Mouse (Mus musculus) left cerebral cortex, adult 2 months (tissue): Measurements from ENCODE around the gene Atg2b. TPM values are rescaled to one million over a fixed set of nuclear protein-coding genes. Genes with fewer than 3 reads are reported as not detected.

ENCODE experiments used
- DNase-seq, 2 experiments: peaks; one replicate each; pipeline ENCODE4 v3.0.0; 2021 to 2022; ENCODE audit warnings: low spot score in 2 of 2, mixed read lengths in 1 of 2; ENCODE audit errors: extremely low spot score in 1 of 2
- H3K27ac ChIP-seq: fragments of 200-600 bp; 2 replicates; pipeline ENCODE4 v1.8.1; 2022
- H3K4me3 ChIP-seq: fragments of 200-600 bp; 2 replicates; pipeline ENCODE4 v1.8.1; 2022
- CTCF ChIP-seq: fragments of 200-600 bp; IDR thresholded peaks from 2 replicates; pipeline ENCODE4 v1.8.1; 2022; ENCODE audit warnings: antibody characterized with exemption, mild to moderate bottlenecking, moderate library complexity
- intact Hi-C: fragments of 180-260 bp; cut with DNase I; formaldehyde crosslinking; loops from one replicate; pipeline ENCODE4 v1.15.1; 2025
- long read RNA-seq, 2 experiments: library from polyadenylated mRNA; stranded (forward); transcript quantifications; one replicate each; pipeline ENCODE4 v2.0.0; 2021; ENCODE audit warnings: borderline mapping rate in 2 of 2
- total RNA-seq, 2 experiments: library from RNA; stranded (reverse); gene quantifications; 2 replicates each; pipeline ENCODE4 v1.2.3; 2021

Gene Atg2b
- total RNA-seq, result 10 to 100 TPM; 50.1 to 50.3 TPM
- long read RNA-seq, experiment 1, partial matches to known transcripts, result 6 of 29 reads
- long read RNA-seq, experiment 1, other reads (novel, unspliced or antisense), result 23 of 29 reads
- long read RNA-seq, experiment 2, full-length matches to known transcripts, result 2 of 20 reads
- long read RNA-seq, experiment 2, partial matches to known transcripts, result 2 of 20 reads
- long read RNA-seq, experiment 2, other reads (novel, unspliced or antisense), result 16 of 20 reads

GRCm38 (mm10) chr12:105685001-105685691, at the start of gene Atg2b:
TSS of gene Atg2b (minus strand) at chr12:105685211.
- no peak for TF ChIP-seq CTCF
- Histone ChIP-seq H3K4me3 (peak within 1 kb of the TSS; percentile 86), H3K27ac (peak within 1 kb of the TSS; percentile 96)
- peak; percentile 94 to 96 for DNase-seq
- intact Hi-C loops, result loop anchor here (2.0 to 5.0 kb wide), 2 partner anchors 37 to 100 kb away; partner anchors contain the start of gene Papola

DNA sequence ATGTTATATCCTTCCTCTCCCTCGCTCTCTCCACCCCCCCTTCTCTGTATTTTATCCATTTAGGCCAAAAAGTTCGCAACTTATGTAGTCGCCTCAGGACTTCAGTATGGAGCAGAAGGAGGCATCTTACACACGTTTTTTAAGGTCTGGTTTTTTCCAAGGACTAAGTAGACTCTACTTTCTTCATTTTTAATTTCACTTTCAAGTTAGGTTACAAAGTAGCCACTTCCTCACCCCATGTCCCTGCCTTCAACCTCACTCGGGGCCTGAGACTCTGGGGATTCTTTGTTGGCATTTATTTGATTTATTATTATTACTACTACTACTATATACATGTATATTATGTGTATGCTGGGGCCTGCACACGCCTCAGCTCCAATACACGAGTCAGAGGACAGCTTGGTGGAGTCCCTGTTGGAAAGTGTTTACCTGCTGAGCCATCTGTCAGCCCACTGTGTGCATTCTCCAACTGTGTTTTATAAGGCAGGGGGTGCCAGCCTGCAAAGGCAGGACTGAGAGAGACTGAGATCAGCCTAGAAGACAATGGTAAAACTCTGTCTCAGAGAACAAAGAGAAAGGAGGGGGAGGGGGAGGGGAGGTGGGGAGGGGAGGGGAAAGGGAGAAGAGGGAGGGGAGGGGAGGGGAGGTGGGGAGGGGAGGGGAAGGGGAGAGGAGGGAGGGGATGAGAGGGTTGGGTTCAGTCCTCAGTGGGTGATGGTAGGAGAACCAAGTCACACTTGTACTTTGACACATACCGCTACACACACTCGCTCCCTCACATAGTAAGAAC, 48.6 kb upstream of the Atg2b start:
- TF ChIP-seq CTCF, result no peak
- no peak overlapping the region for H3K4me3 ChIP-seq
- intact Hi-C loops, result no loop called here
- H3K27ac ChIP-seq, result no peak overlapping the region
- DNase-seq, result no peak

- H3K27ac ChIP-seq, result no peak overlapping the region
- H3K4me3 ChIP-seq, result no peak overlapping the region
- no peak for TF ChIP-seq CTCF
- no peak for DNase-seq
- intact Hi-C loops, result no loop called here
Measured at GRCm38 (mm10) chr12:105730851-105731460, 45.9 kb upstream of the Atg2b start.

DNA sequence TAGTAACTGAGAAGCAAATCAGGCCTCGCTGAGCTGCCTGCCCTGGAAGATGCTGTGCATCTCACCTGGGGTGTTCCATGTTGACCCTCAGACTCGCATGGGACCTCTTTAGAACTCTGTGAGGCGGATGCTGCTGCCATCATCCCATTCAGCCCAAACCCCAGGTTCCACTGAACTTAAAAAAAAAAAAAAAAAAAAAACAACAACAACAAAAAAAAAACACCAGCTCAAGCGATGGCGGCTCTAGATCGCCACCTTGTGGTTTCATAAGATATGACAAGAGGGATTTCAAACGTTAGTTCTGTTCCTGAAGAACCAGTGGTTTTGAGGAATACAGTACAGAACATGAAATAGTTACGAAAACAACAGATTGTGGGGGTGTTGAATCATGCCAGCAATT, 43.0 kb upstream of the Atg2b start:
- intact Hi-C loops, result no loop called here
- Histone ChIP-seq H3K4me3 (no peak overlapping the region), H3K27ac (no peak overlapping the region)
- TF ChIP-seq CTCF, result peak; percentile 82
- peak; percentile 22 to 23 for DNase-seq

DNA sequence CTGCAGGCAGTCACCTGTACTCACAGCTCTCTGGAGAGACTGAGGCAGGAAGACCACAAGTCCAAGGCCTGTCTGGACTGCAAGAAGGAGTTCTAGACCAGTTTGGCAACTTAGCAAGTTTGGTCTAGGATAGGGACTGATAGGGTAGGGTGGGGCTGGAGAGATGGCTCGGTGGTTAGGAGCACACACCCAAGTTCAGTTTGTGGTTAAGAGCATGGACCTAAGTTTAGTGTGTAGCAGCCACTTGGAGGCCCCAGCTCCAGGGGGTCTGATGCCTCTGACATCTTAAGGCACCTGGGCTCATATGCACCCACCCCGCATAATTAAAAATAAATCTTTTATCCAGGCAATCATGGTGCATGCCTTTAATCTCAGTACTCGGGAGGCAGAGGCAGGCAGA, 42.3 kb upstream of the Atg2b start:
- intact Hi-C loops, result no loop called here
- Histone ChIP-seq H3K4me3 (no peak overlapping the region), H3K27ac (no peak overlapping the region)
- DNase-seq, result no peak
- TF ChIP-seq CTCF, result no peak

DNA sequence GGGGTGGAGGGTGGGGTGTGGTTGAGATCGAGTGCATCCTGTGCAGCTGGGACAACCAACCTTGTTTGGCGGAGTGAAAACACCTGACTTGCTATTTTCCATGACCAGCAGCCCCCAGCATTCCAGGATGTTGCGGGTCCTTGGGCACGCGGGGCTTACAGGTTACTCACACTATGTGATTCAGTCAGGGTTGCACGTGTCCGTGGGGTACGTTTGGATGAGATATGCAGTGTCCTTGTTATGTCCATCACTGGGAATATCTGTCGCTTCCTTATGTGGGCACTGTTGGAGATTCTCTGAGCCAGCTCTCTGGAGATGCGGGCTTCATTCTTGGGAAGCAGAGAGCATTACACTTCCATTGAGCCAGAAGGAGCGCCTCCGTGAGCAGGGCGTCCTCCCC, 40.7 kb upstream of the Atg2b start:
- TF ChIP-seq CTCF, result no peak
- Histone ChIP-seq H3K27ac (no peak overlapping the region), H3K4me3 (no peak overlapping the region)
- DNase-seq, result no peak
- intact Hi-C loops, result no loop called here

GRCm38 (mm10) chr12:105724616-105725015, 39.6 kb upstream of the Atg2b start:
- no peak overlapping the region for H3K4me3 ChIP-seq
- intact Hi-C loops, result loop anchor here (5.0 kb wide), 3 partner anchors 37 to 292 kb away; partner anchors contain the start of gene Atg2b
- no peak for DNase-seq
- no peak for TF ChIP-seq CTCF
- no peak overlapping the region for H3K27ac ChIP-seq

DNA sequence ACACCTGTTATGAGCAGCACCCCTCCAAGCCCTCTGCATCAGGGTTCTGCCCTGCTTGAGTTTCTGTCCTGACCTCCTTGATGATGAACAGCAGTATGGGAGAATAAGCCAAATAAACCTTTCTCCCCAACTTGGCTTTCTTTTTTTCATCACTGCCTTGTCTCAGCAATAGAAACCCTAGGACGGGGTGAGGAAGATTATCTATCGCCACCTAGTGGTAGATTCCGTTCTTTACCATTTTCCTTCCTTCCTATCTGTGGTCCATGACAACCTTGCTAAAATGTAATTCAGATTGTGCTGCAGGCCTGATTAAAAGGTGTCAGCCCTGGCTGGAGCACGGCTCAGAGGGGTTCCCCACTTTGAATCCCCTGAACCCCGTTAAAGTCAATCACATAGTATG, 37.6 kb upstream of the Atg2b start:
- peak; percentile 76 for TF ChIP-seq CTCF
- Histone ChIP-seq H3K27ac (no peak overlapping the region), H3K4me3 (no peak overlapping the region)
- intact Hi-C loops, result loop anchor here (5.0 kb wide), 3 partner anchors 35 to 290 kb away; partner anchors contain the start of gene Atg2b
- no peak for DNase-seq

GRCm38 (mm10) chr12:105721452-105722132, 36.6 kb upstream of the Atg2b start:
- TF ChIP-seq CTCF, result no peak
- intact Hi-C loops, result loop anchor here (5.0 kb wide), 3 partner anchors 34 to 289 kb away; partner anchors contain the start of gene Atg2b
- H3K4me3 ChIP-seq, result no peak overlapping the region
- no peak overlapping the region for H3K27ac ChIP-seq
- no peak for DNase-seq

- DNase-seq, result no peak
- no peak overlapping the region for H3K4me3 ChIP-seq
- TF ChIP-seq CTCF, result no peak
- intact Hi-C loops, result loop anchor here (5.0 kb wide), 3 partner anchors 33 to 288 kb away; partner anchors contain the start of gene Atg2b
- no peak overlapping the region for H3K27ac ChIP-seq
Measured at GRCm38 (mm10) chr12:105720196-105720595, 35.2 kb upstream of the Atg2b start.

- peak; percentile 57 to 60 for DNase-seq
- no peak for TF ChIP-seq CTCF
- H3K4me3 ChIP-seq, result peak overlapping the region; percentile 41
- intact Hi-C loops, result no loop called here
- H3K27ac ChIP-seq, result peak overlapping the region; percentile 61; the same call in 1 of the 2 replicates
Measured at GRCm38 (mm10) chr12:105718616-105719015, 33.6 kb upstream of the Atg2b start.
